7 mouse cellular contexts compared by ENCODE assay signal in the genomic region with DNA sequence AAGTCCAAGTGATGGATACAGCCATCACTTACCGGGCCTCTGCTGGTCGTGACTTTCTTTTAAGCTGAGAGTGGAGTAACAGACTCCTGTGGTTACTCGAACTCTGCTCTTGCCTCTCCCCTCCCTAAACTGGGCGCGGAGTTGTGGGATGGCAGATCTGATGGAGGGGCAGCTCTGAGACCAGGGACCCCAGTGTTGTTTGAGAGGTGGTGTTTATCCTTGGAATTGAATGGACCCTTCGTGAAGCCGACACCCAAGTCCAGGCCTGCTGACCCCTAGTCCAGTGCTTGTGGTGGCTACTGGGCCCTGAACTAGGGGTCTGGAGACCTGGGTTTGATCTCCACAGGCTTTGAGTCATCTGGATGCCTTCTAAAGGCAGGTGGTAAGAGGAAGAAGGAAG. TPM values are rescaled to one million over a fixed set of nuclear protein-coding genes. Genes with fewer than 3 reads are reported as not detected.
DNase-seq lines count a peak whose midpoint lies in the region; ATAC-seq and TF ChIP-seq lines count a peak whose summit lies in the region.

No protein-coding gene starts in this region.

- peak overlapping the region; percentile 93 for H3K4me2 ChIP-seq in lung, postnatal 0 days (replicated peaks; ENCODE audit: low read depth, low read length)

- TF ChIP-seq EP300 in lung, postnatal 0 days (IDR thresholded peaks at IDR 0.05): no peak

- H3K9ac ChIP-seq in lung, postnatal 0 days (replicated peaks; ENCODE audit: low read depth): peak overlapping the region; percentile 57

- no peaks in the 10 kb centered on the region for H3K36me3 ChIP-seq in lung, postnatal 0 days (ENCODE audit: insufficient read depth, low read length)
- H3K36me3 ChIP-seq in forebrain, embryonic 10.5 days (replicated peaks): peaks cover 47% of the 10 kb centered on the region
- peaks cover 56% of the 10 kb centered on the region for H3K36me3 ChIP-seq in limb, embryonic 10.5 days
- no peaks in the 10 kb centered on the region for H3K36me3 ChIP-seq in small intestine, adult 2 months (ENCODE audit: control insufficient read depth, insufficient read depth, low read length)

- TF ChIP-seq POLR2A in small intestine, adult 2 months (IDR thresholded peaks at IDR 0.05; ENCODE audit: low read depth, low read length): no peak

- no peak for DNase-seq in lung, postnatal 0 days (ENCODE audit: low spot score)
- DNase-seq in lung, postnatal 25 days (ENCODE audit: low spot score): no peak
- no peak for DNase-seq in forebrain, embryonic 10.5 days (ENCODE audit: extremely low spot score, low spot score)
- DNase-seq in limb, embryonic 10.5 days (ENCODE audit: low spot score): peak; percentile 42
- DNase-seq in cerebellum, adult 18-20 months: no peak

- H3K27me3 ChIP-seq in lung, postnatal 0 days (replicated peaks; ENCODE audit: insufficient read depth, low read length): no peaks in the 10 kb centered on the region
- peaks cover 10% of the 10 kb centered on the region for H3K27me3 ChIP-seq in forebrain, embryonic 10.5 days (ENCODE audit: poor library complexity, severe bottlenecking)
- H3K27me3 ChIP-seq in limb, embryonic 10.5 days (ENCODE audit: low read depth, poor library complexity, severe bottlenecking): 0 out of 2 replicates have a peak, but pooled peaks cover 9% of the 10 kb centered on the region
- no peaks in the 10 kb centered on the region for H3K27me3 ChIP-seq in small intestine, adult 2 months (ENCODE audit: control insufficient read depth, insufficient read depth, low read length)

- no peaks in the 10 kb centered on the region for H3K9me3 ChIP-seq in lung, postnatal 0 days (ENCODE audit: low read length)
- no peaks in the 10 kb centered on the region for H3K9me3 ChIP-seq in forebrain, embryonic 10.5 days
- no peaks in the 10 kb centered on the region for H3K9me3 ChIP-seq in limb, embryonic 10.5 days (replicated peaks)

- peak overlapping the region; percentile 93 for H3K27ac ChIP-seq in lung, postnatal 0 days (ENCODE audit: low read length)
- H3K27ac ChIP-seq in forebrain, embryonic 10.5 days: peak overlapping the region; percentile 93
- H3K27ac ChIP-seq in limb, embryonic 10.5 days: peak overlapping the region; percentile 88
- H3K27ac ChIP-seq in small intestine, adult 2 months (ENCODE audit: insufficient read depth, low read depth, low read length): peak overlapping the region; percentile 51

- no peak for ATAC-seq in lung, postnatal 0 days
- ATAC-seq in monocyte, adult 5-6 weeks (replicated peaks; ENCODE audit: insufficient number of reproducible peaks, low FRiP score, low TSS enrichment, poor library complexity, severe bottlenecking): no peak

- H3K4me3 ChIP-seq in lung, postnatal 0 days (ENCODE audit: low read depth, low read length): peak overlapping the region; percentile 50
- peak overlapping the region; percentile 63 for H3K4me3 ChIP-seq in forebrain, embryonic 10.5 days
- peak overlapping the region; percentile 79 for H3K4me3 ChIP-seq in limb, embryonic 10.5 days
- H3K4me3 ChIP-seq in small intestine, adult 2 months (ENCODE audit: low read depth, low read length): peak overlapping the region; percentile 73

- 19% methylated on average over 7 of the region's 7 CpGs for WGBS in lung, postnatal 0 days
- WGBS in forebrain, embryonic 10.5 days: 71% methylated on average over 7 of the region's 7 CpGs
- WGBS in limb, embryonic 10.5 days: 68% methylated on average over 7 of the region's 7 CpGs
- 17% methylated on average over 7 of the region's 7 CpGs for WGBS in small intestine, adult 2 months

- peaks cover 39% of the 10 kb centered on the region for H3K4me1 ChIP-seq in lung, postnatal 0 days (ENCODE audit: insufficient read depth, low read depth, low read length)
- H3K4me1 ChIP-seq in forebrain, embryonic 10.5 days: peaks cover 51% of the 10 kb centered on the region
- H3K4me1 ChIP-seq in limb, embryonic 10.5 days: peaks cover 47% of the 10 kb centered on the region
- peaks cover 27% of the 10 kb centered on the region for H3K4me1 ChIP-seq in small intestine, adult 2 months (ENCODE audit: control insufficient read depth, insufficient read depth, insufficient read length, low read length)

- no peak for TF ChIP-seq CTCF in lung, postnatal 0 days (IDR thresholded peaks at IDR 0.05)
- TF ChIP-seq CTCF in small intestine, adult 2 months (IDR thresholded peaks at IDR 0.05; ENCODE audit: extremely low read depth, insufficient read length, insufficient replicate concordance, low read depth, low read length): no peak

RNA-seq across cellular contexts. Expression of gene Slc25a47, which starts 0.9 kb away (rescaled TPM):
- 8.5 TPM in 2 replicates for polyA plus RNA-seq in lung, postnatal 0 days (2015; fragmentation: Nextera tagmentation; extraction: Ambion mirVana)
- polyA plus RNA-seq in forebrain, embryonic 10.5 days (2016; fragmentation: Nextera tagmentation; extraction: Ambion mirVana): 9.8 and 11.9 TPM in 2 replicates
- 13.1 and 15.6 TPM in 2 replicates for polyA plus RNA-seq in limb, embryonic 10.5 days (2016; fragmentation: Nextera tagmentation; extraction: Ambion mirVana)
- polyA plus RNA-seq in small intestine, adult 2 months (2012; rRNA removed): 6.4 and 7.9 TPM in 2 replicates
- 0.48 to 1.3 TPM in 2 of 3 replicates, not detected in the other for total RNA-seq in monocyte, adult 5-6 weeks (2017)

RNA-seq across cellular contexts. Expression of gene Slc25a29, which starts 1.0 kb away (rescaled TPM):
- 14.9 and 19.7 TPM in 2 replicates for polyA plus RNA-seq in lung, postnatal 0 days (2015; fragmentation: Nextera tagmentation; extraction: Ambion mirVana)
- 11.7 and 12.1 TPM in 2 replicates for polyA plus RNA-seq in forebrain, embryonic 10.5 days (2016; fragmentation: Nextera tagmentation; extraction: Ambion mirVana)
- 12.8 and 13.8 TPM in 2 replicates for polyA plus RNA-seq in limb, embryonic 10.5 days (2016; fragmentation: Nextera tagmentation; extraction: Ambion mirVana)
- 4.0 and 4.9 TPM in 2 replicates for polyA plus RNA-seq in small intestine, adult 2 months (2012; rRNA removed)
- 0.11 to 1.8 TPM in 2 of 3 replicates, not detected in the other for total RNA-seq in monocyte, adult 5-6 weeks (2017)

RNA-seq across cellular contexts. Expression of gene Yy1, which starts 43.9 kb away (rescaled TPM):
- 13.7 and 16.2 TPM in 2 replicates for polyA plus RNA-seq in lung, postnatal 0 days (2015; fragmentation: Nextera tagmentation; extraction: Ambion mirVana)
- 15.1 and 15.4 TPM in 2 replicates for polyA plus RNA-seq in forebrain, embryonic 10.5 days (2016; fragmentation: Nextera tagmentation; extraction: Ambion mirVana)
- 16.9 and 19.0 TPM in 2 replicates for polyA plus RNA-seq in limb, embryonic 10.5 days (2016; fragmentation: Nextera tagmentation; extraction: Ambion mirVana)
- polyA plus RNA-seq in small intestine, adult 2 months (2012; rRNA removed): 10.5 and 22.4 TPM in 2 replicates
- 51.4 to 60.9 TPM (median 60.3 TPM) in 3 replicates for total RNA-seq in monocyte, adult 5-6 weeks (2017)

RNA-seq across cellular contexts. Expression of gene Wdr25, which starts 56.7 kb away (rescaled TPM):
- polyA plus RNA-seq in lung, postnatal 0 days (2015; fragmentation: Nextera tagmentation; extraction: Ambion mirVana): 4.8 and 7.3 TPM in 2 replicates
- 9.4 and 9.9 TPM in 2 replicates for polyA plus RNA-seq in forebrain, embryonic 10.5 days (2016; fragmentation: Nextera tagmentation; extraction: Ambion mirVana)
- polyA plus RNA-seq in limb, embryonic 10.5 days (2016; fragmentation: Nextera tagmentation; extraction: Ambion mirVana): 11.8 and 12.3 TPM in 2 replicates
- 2.3 and 8.8 TPM in 2 replicates for polyA plus RNA-seq in small intestine, adult 2 months (2012; rRNA removed)
- total RNA-seq in monocyte, adult 5-6 weeks (2017): 3.0 to 9.0 TPM (median 6.5 TPM) in 3 replicates

RNA-seq across cellular contexts. Expression of gene Wars, which starts 57.3 kb away (rescaled TPM):
- polyA plus RNA-seq in lung, postnatal 0 days (2015; fragmentation: Nextera tagmentation; extraction: Ambion mirVana): 84.0 and 84.3 TPM in 2 replicates
- 152 and 157 TPM in 2 replicates for polyA plus RNA-seq in forebrain, embryonic 10.5 days (2016; fragmentation: Nextera tagmentation; extraction: Ambion mirVana)
- polyA plus RNA-seq in limb, embryonic 10.5 days (2016; fragmentation: Nextera tagmentation; extraction: Ambion mirVana): 138 and 157 TPM in 2 replicates
- 49.6 and 65.7 TPM in 2 replicates for polyA plus RNA-seq in small intestine, adult 2 months (2012; rRNA removed)
- 42.0 to 59.0 TPM (median 59.0 TPM) in 3 replicates for total RNA-seq in monocyte, adult 5-6 weeks (2017)
